Mouse (Mus musculus) neural tube, embryonic 14.5 days (tissue): ENCODE measurements around the gene Nfatc2ip. TPM values are rescaled to one million over a fixed set of nuclear protein-coding genes. Genes with fewer than 3 reads are reported as not detected.
A peak's percentile ranks its signal among the peaks of the same experiment; 100 is the strongest.
"Not testable (repeated sequence)": the region's sequence is repeated elsewhere in the genome, so short reads cannot be mapped to it uniquely, and the experiment has no call there.

Experiments
- ATAC-seq: fragments of 200-750 bp; cut with Nextera tagmentation; 2 replicates; pipeline ENCODE4 v1.8.0; 2017; ENCODE audit warnings: low read depth, mild to moderate bottlenecking, moderate TSS enrichment, moderate library complexity
- H3K27ac ChIP-seq: fragments of 300-500 bp; sonication (generic); 2 replicates; pipeline ENCODE4 v1.5.1; 2014; ENCODE audit warnings: low read depth, mild to moderate bottlenecking, control low read depth, low read length, moderate library complexity, mixed read lengths
- H3K27me3 ChIP-seq: fragments of 300-500 bp; sonication (generic); 2 replicates; pipeline ENCODE4 v1.6.1; 2014; ENCODE audit warnings: low read length; ENCODE audit not compliant: control insufficient read depth, insufficient read depth
- H3K36me3 ChIP-seq: fragments of 300-500 bp; sonication (generic); 2 replicates; pipeline ENCODE4 v1.6.1; 2014; ENCODE audit warnings: low read length, mixed read lengths; ENCODE audit not compliant: control insufficient read depth, insufficient read depth
- H3K4me1 ChIP-seq: fragments of 300-500 bp; sonication (generic); 2 replicates; pipeline ENCODE4 v1.6.1; 2014; ENCODE audit warnings: low read length; ENCODE audit not compliant: control insufficient read depth, insufficient read depth
- H3K4me2 ChIP-seq: fragments of 300-500 bp; sonication (generic); 2 replicates; pipeline ENCODE4 v1.6.1; 2014; ENCODE audit warnings: mild to moderate bottlenecking, low read depth, low read length, control low read depth
- H3K4me3 ChIP-seq: fragments of 300-500 bp; sonication (generic); 2 replicates; pipeline ENCODE4 v1.5.1; 2014; ENCODE audit warnings: low read depth, low read length, control low read depth, mixed read lengths
- H3K9ac ChIP-seq: fragments of 300-500 bp; sonication (generic); replicated peaks from 2 replicates; pipeline ENCODE4 v1.6.1; 2014; ENCODE audit warnings: low read depth, mild to moderate bottlenecking, control low read depth, low read length, mixed read lengths
- H3K9me3 ChIP-seq: fragments of 300-500 bp; sonication (generic); 2 replicates; pipeline ENCODE4 v1.6.1; 2016; ENCODE audit warnings: low read length; ENCODE audit not compliant: control insufficient read depth
- WGBS: fragments of 180-500 bp; shearing (Covaris S2); extraction: QIAGEN DNeasy Blood & Tissue Kit; methylation state at CpG from one replicate; pipeline ENCODE4 v1.1.7; 2014; 5-methylcytosine and 5-hydroxymethylcytosine counted together
- polyA plus RNA-seq: library from polyadenylated mRNA; unstranded; fragments of >200 nt; fragmentation: Nextera tagmentation; extraction: Ambion mirVana; gene quantifications from 2 replicates; pipeline ENCODE4 v1.2.1, GENCODE M21; 2014

Gene Nfatc2ip
- polyA plus RNA-seq, 1 experiment from 2014 or later: 3.4 TPM

- not testable (repeated sequence) for H3K9me3 ChIP-seq, H3K36me3 ChIP-seq, H3K27ac ChIP-seq, H3K27me3 ChIP-seq, H3K4me1 ChIP-seq, ATAC-seq, H3K9ac ChIP-seq, H3K4me2 ChIP-seq, H3K4me3 ChIP-seq
- 95% methylated on average over 7 of the region's 7 CpGs for WGBS
Observed at GRCm38 (mm10) chr7:126392086-126392884, 4.3 kb downstream of the Nfatc2ip start.

DNA sequence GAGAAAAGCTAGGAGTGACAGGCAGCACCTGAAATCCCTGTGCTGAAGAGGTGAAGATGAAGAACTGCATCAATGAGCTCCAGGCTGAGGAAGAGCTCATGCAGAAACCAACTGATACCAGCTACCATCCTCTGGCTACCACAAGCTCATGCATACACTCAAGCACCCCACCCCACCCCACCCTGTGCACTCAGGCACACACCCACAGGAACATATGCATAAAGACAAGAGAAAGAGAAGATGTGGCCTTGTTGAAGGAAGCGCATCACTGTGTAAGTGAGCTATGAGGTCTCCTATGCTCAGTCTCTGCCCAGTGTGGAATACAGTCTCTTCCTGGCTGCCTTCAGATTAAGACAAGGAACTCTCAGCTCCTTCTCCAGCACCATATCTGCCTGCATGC is 8.4 kb downstream of the Nfatc2ip start:
- H3K4me1 ChIP-seq: no peaks in the 10 kb centered on the region
- no peak overlapping the region for H3K4me3 ChIP-seq
- no peak overlapping the region for H3K27ac ChIP-seq
- no peaks in the 10 kb centered on the region for H3K27me3 ChIP-seq
- H3K36me3 ChIP-seq: peaks cover 14% of the 10 kb centered on the region
- ATAC-seq: no peak
- no peaks in the 10 kb centered on the region for H3K9me3 ChIP-seq
- H3K4me2 ChIP-seq: no peak overlapping the region
- H3K9ac ChIP-seq: no peak overlapping the region
- 100% methylated on average over 1 of the region's 1 CpGs for WGBS

- Histone ChIP-seq H3K4me3 (no peak overlapping the region), H3K9me3 (no peaks in the 10 kb centered on the region), H3K27ac (no peak overlapping the region), H3K9ac (no peak overlapping the region), H3K4me2 (no peak overlapping the region), H3K4me1 (no peaks in the 10 kb centered on the region), H3K36me3 (peaks cover 14% of the 10 kb centered on the region), H3K27me3 (no peaks in the 10 kb centered on the region)
- 91% methylated on average over 5 of the region's 5 CpGs for WGBS
- no peak for ATAC-seq
Observed at GRCm38 (mm10) chr7:126383565-126383964, 13.0 kb downstream of the Nfatc2ip start.

GRCm38 (mm10) chr7:126377278-126378158 is 19.0 kb downstream of the Nfatc2ip start, which contains the start of gene Spns1:
Gene Spns1, minus strand, starts transcription at chr7:126377450.
- Histone ChIP-seq H3K4me1 (peaks cover 6% of the 10 kb centered on the region), H3K4me3 (peak within 1 kb of the TSS; percentile 76), H3K27me3 (no peaks in the 10 kb centered on the region), H3K36me3 (peaks cover 10% of the 10 kb centered on the region), H3K9ac (peak within 1 kb of the TSS; percentile 77), H3K9me3 (no peaks in the 10 kb centered on the region), H3K4me2 (peak within 1 kb of the TSS; percentile 98), H3K27ac (peak within 1 kb of the TSS; percentile 70)
- 1% methylated on average over 33 of the region's 33 CpGs for WGBS
- ATAC-seq: peak; percentile 98

GRCm38 (mm10) chr7:126376903-126377277 is 19.6 kb downstream of the Nfatc2ip start:
- peak overlapping the region; percentile 98 for H3K4me2 ChIP-seq
- H3K4me1 ChIP-seq: peaks cover 6% of the 10 kb centered on the region
- ATAC-seq: peak; percentile 68
- H3K27ac ChIP-seq: no peak overlapping the region
- H3K4me3 ChIP-seq: peak overlapping the region; percentile 76
- no peaks in the 10 kb centered on the region for H3K9me3 ChIP-seq
- H3K36me3 ChIP-seq: peaks cover 15% of the 10 kb centered on the region
- H3K27me3 ChIP-seq: no peaks in the 10 kb centered on the region
- 1% methylated on average over 27 of the region's 27 CpGs for whole genome bisulfite sequencing
- peak overlapping the region; percentile 77 for H3K9ac ChIP-seq

DNA sequence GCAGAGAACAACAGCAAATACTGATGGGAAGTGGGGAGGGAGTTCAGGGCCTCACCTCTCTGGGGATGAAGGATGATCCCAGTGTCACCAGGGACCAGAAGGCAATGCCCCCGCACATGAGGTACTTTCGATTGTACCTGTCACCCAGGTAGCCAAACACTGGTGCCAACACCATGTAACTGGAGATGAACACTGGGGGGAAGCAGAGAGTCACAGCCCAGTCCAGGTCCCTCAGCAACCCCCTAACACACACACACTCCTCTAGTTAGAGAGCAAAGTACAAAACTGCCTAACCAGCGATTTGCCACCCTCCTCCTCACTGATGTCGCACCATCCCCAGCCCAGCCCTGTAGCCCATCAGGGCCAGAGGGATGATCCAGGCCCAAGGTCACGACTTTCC is 21.5 kb downstream of the Nfatc2ip start:
- no peak overlapping the region for H3K27ac ChIP-seq
- H3K4me2 ChIP-seq: no peak overlapping the region
- WGBS: 77% methylated on average over 5 of the region's 5 CpGs
- H3K9ac ChIP-seq: no peak overlapping the region
- no peaks in the 10 kb centered on the region for H3K27me3 ChIP-seq
- H3K9me3 ChIP-seq: no peaks in the 10 kb centered on the region
- H3K36me3 ChIP-seq: peaks cover 29% of the 10 kb centered on the region
- H3K4me1 ChIP-seq: peaks cover 6% of the 10 kb centered on the region
- no peak overlapping the region for H3K4me3 ChIP-seq
- ATAC-seq: no peak

- Histone ChIP-seq H3K27ac (no peak overlapping the region), H3K27me3 (no peaks in the 10 kb centered on the region), H3K9me3 (no peaks in the 10 kb centered on the region), H3K4me2 (no peak overlapping the region), H3K4me3 (no peak overlapping the region), H3K36me3 (peaks cover 34% of the 10 kb centered on the region), H3K4me1 (peaks cover 6% of the 10 kb centered on the region), H3K9ac (no peak overlapping the region)
- no peak for ATAC-seq
- 89% methylated on average over 6 of the region's 6 CpGs for WGBS
Observed at GRCm38 (mm10) chr7:126374526-126374925, 22.0 kb downstream of the Nfatc2ip start.

- no peak overlapping the region for H3K27ac ChIP-seq
- H3K9ac ChIP-seq: no peak overlapping the region
- no peaks in the 10 kb centered on the region for H3K9me3 ChIP-seq
- no peaks in the 10 kb centered on the region for H3K27me3 ChIP-seq
- H3K4me1 ChIP-seq: peaks cover 6% of the 10 kb centered on the region
- no peak overlapping the region for H3K4me2 ChIP-seq
- H3K36me3 ChIP-seq: peaks cover 36% of the 10 kb centered on the region
- no peak for ATAC-seq
- WGBS: 90% methylated on average over 9 of the region's 9 CpGs
- no peak overlapping the region for H3K4me3 ChIP-seq
Observed at GRCm38 (mm10) chr7:126373007-126373406, 23.5 kb downstream of the Nfatc2ip start.

DNA sequence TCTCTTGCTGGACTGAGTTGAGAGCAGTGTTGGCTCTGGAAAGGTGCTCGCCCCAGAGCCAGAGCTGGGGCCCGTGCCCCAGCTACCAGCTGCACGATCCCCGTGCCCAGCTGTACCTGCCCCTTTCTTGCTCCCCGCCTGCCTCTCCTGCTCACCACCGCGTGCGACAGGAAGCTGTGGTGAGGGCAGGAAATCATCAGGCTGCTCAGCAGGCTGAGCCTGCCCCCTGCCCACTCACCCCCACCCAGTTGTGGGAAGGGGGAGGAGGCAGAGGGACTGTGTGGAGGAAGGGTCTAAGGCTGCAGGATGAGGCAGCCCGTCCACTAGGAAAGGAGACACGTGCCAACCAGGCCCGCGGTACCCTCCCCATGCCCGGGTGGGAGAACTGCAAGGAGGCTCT is 27.1 kb downstream of the Nfatc2ip start, which contains the start of gene Lat:
Gene Lat (minus strand): TSS at position 178 of the 400 bp plus-strand sequence.
- Histone ChIP-seq H3K9me3 (no peaks in the 10 kb centered on the region), H3K27me3 (no peaks in the 10 kb centered on the region), H3K4me2 (no peak within 1 kb of the TSS), H3K4me3 (no peak within 1 kb of the TSS), H3K9ac (no peak within 1 kb of the TSS), H3K36me3 (peaks cover 39% of the 10 kb centered on the region), H3K27ac (no peak within 1 kb of the TSS), H3K4me1 (no peaks in the 10 kb centered on the region)
- no peak for ATAC-seq
- 79% methylated on average over 13 of the region's 13 CpGs for WGBS
